Mouse (Mus musculus) gastrocnemius, postnatal 4 days (tissue): ENCODE measurements around the gene Apba3. TPM values are rescaled to one million over a fixed set of nuclear protein-coding genes. Genes with fewer than 3 reads are reported as not detected.

Experiments
- DNase-seq, 2 experiments: peaks; one replicate each; pipeline ENCODE4 v3.0.0; 2021 to 2022; ENCODE audit warnings: low spot score in 2 of 2, mixed read lengths in 2 of 2
- total RNA-seq, 2 experiments: library from RNA; stranded (reverse); gene quantifications; 2 replicates each; pipeline ENCODE4 v1.2.3; 2021

The Apba3 gene
- total RNA-seq, 2 experiments from 2014 or later, result 49.2 to 50.2 TPM

- no peak for DNase-seq
Observed at GRCm38 (mm10) chr10:81247804-81248203, 19.0 kb upstream of the Apba3 start.

- DNase-seq, result no peak
Observed at GRCm38 (mm10) chr10:81249442-81249841, 17.3 kb upstream of the Apba3 start.

GRCm38 (mm10) chr10:81252424-81253419 lies 14.0 kb upstream of the Apba3 start, which contains the start of gene Matk:
Matk (plus strand) TSS chr10:81252935.
- no peak for DNase-seq

GRCm38 (mm10) chr10:81254886-81255285 lies 11.9 kb upstream of the Apba3 start:
- no peak for DNase-seq

- DNase-seq, result no peak
Observed at GRCm38 (mm10) chr10:81257158-81258039, 9.4 kb upstream of the Apba3 start.

GRCm38 (mm10) chr10:81259225-81259884 lies 7.4 kb upstream of the Apba3 start:
- no peak for DNase-seq

- no peak for DNase-seq
Observed at GRCm38 (mm10) chr10:81261025-81261424, 5.7 kb upstream of the Apba3 start.

- DNase-seq, result no peak
Observed at GRCm38 (mm10) chr10:81265540-81265939, 1.2 kb upstream of the Apba3 start.

GRCm38 (mm10) chr10:81268056-81268455 lies 1.3 kb downstream of the Apba3 start:
- peak in 1 of 2 experiments; percentile 80 for DNase-seq

GRCm38 (mm10) chr10:81268643-81269412 lies 2.1 kb downstream of the Apba3 start:
- DNase-seq, result no peak

GRCm38 (mm10) chr10:81272356-81272755 lies 5.6 kb downstream of the Apba3 start:
- no peak for DNase-seq

GRCm38 (mm10) chr10:81273842-81274241 lies 7.1 kb downstream of the Apba3 start:
- no peak for DNase-seq

GRCm38 (mm10) chr10:81277676-81278075 lies 10.9 kb downstream of the Apba3 start:
- DNase-seq, result no peak

GRCm38 (mm10) chr10:81279496-81279895 lies 12.7 kb downstream of the Apba3 start:
- DNase-seq, result no peak

GRCm38 (mm10) chr10:81284189-81284588 lies 17.4 kb downstream of the Apba3 start:
- DNase-seq, result no peak

GRCm38 (mm10) chr10:81284719-81285118 lies 18.0 kb downstream of the Apba3 start:
- no peak for DNase-seq

GRCm38 (mm10) chr10:81285694-81286450 lies 19.1 kb downstream of the Apba3 start:
- DNase-seq, result peak; percentile 84 to 89

GRCm38 (mm10) chr10:81286586-81286985 lies 19.8 kb downstream of the Apba3 start:
- no peak for DNase-seq

- DNase-seq, result no peak
Observed at GRCm38 (mm10) chr10:81287513-81288157, 20.9 kb downstream of the Apba3 start.
